Mouse (Mus musculus): ENCODE measurements around the gene Stk31. TPM values are rescaled to one million over a fixed set of nuclear protein-coding genes. Genes with fewer than 3 reads are reported as not detected.

Stk31 gene
- total RNA-seq, 2 experiments from 2014 or later: 1.4 to 1.6 TPM

Other genes with a start within 250 kb of the Stk31 start
- not detected for gene Igf2bp3, start 180.6 kb upstream of the Stk31 start, total RNA-seq (2021)
- gene Tra2a, start 131.6 kb upstream of the Stk31 start, total RNA-seq (2021): 10 to 100 TPM; 80.5 to 84.7 TPM
- 10 to 100 TPM in 1 of 2 experiments, 1 to 10 TPM in 1; 9.3 to 10.5 TPM for gene Ccdc126, start 76.3 kb upstream of the Stk31 start, total RNA-seq (2021)
- gene Fam221a, start 27.9 kb upstream of the Stk31 start, total RNA-seq (2021): 1 to 10 TPM; 1.2 to 1.3 TPM